Mouse (Mus musculus) hindbrain, embryonic 16.5 days (tissue): Measurements from ENCODE around the gene Lix1. TPM values are rescaled to one million over a fixed set of nuclear protein-coding genes. Genes with fewer than 3 reads are reported as not detected.
A peak's percentile ranks its signal among the peaks of the same experiment; 100 is the strongest.

Source experiments
- ATAC-seq: fragments of 200-750 bp; cut with Nextera tagmentation; 2 replicates; pipeline ENCODE4 v1.8.0; 2017; ENCODE audit warnings: moderate TSS enrichment, moderate library complexity
- H3K27ac ChIP-seq: fragments of 300-500 bp; sonication (generic); 2 replicates; pipeline ENCODE4 v1.5.1; 2014; ENCODE audit warnings: low read depth, mild to moderate bottlenecking, control low read depth, low read length, moderate library complexity
- H3K27me3 ChIP-seq: fragments of 300-500 bp; sonication (generic); replicated peaks from 2 replicates; pipeline ENCODE4 v1.6.1; 2014; ENCODE audit warnings: low read length; ENCODE audit not compliant: control insufficient read depth, insufficient read depth
- H3K36me3 ChIP-seq: fragments of 300-500 bp; sonication (generic); 2 replicates; pipeline ENCODE4 v1.6.1; 2014; ENCODE audit warnings: mild to moderate bottlenecking, low read length, moderate library complexity, mixed read lengths; ENCODE audit not compliant: control insufficient read depth, insufficient read depth
- H3K4me1 ChIP-seq: fragments of 300-500 bp; sonication (generic); 2 replicates; pipeline ENCODE4 v1.6.1; 2014; ENCODE audit warnings: low read depth, low read length; ENCODE audit not compliant: control insufficient read depth, insufficient read depth
- H3K4me2 ChIP-seq: fragments of 300-500 bp; sonication (generic); 2 replicates; pipeline ENCODE4 v1.6.1; 2014; ENCODE audit warnings: mild to moderate bottlenecking, low read length, control low read depth, moderate library complexity
- H3K4me3 ChIP-seq: fragments of 300-500 bp; sonication (generic); 2 replicates; pipeline ENCODE4 v1.5.1; 2014; ENCODE audit warnings: mild to moderate bottlenecking, low read length, control low read depth, moderate library complexity
- H3K9ac ChIP-seq: fragments of 300-500 bp; sonication (generic); 2 replicates; pipeline ENCODE4 v1.6.1; 2014; ENCODE audit warnings: low read depth, mild to moderate bottlenecking, control low read depth, low read length, moderate library complexity
- H3K9me3 ChIP-seq: fragments of 300-500 bp; sonication (generic); 2 replicates; pipeline ENCODE4 v1.6.1; 2014; ENCODE audit warnings: mild to moderate bottlenecking, low read length, moderate library complexity; ENCODE audit not compliant: control insufficient read depth
- WGBS: fragments of 180-500 bp; shearing (Covaris S2); extraction: QIAGEN DNeasy Blood & Tissue Kit; methylation state at CpG from one replicate; pipeline ENCODE4 v1.1.7; 2014; 5-methylcytosine and 5-hydroxymethylcytosine counted together
- polyA plus RNA-seq: library from polyadenylated mRNA; unstranded; fragments of >200 nt; fragmentation: Nextera tagmentation; extraction: Ambion mirVana; gene quantifications from 2 replicates; pipeline ENCODE4 v1.2.1, GENCODE M21; 2015

Lix1 gene
- polyA plus RNA-seq, 1 experiment from 2014 or later: 7.8 TPM

GRCm38 (mm10) chr17:17393300-17393699, 9.2 kb upstream of the Lix1 start:
- 86% methylated on average over 6 of the region's 6 CpGs for WGBS
- no peak overlapping the region for H3K4me2 ChIP-seq
- H3K36me3 ChIP-seq: peaks cover 19% of the 10 kb centered on the region

GRCm38 (mm10) chr17:17394336-17394735, 8.1 kb upstream of the Lix1 start:
- no peak overlapping the region for H3K27ac ChIP-seq
- ATAC-seq: peak; percentile 73
- H3K36me3 ChIP-seq: peaks cover 14% of the 10 kb centered on the region
- H3K9me3 ChIP-seq: no peaks in the 10 kb centered on the region
- H3K4me3 ChIP-seq: no peak overlapping the region
- no peaks in the 10 kb centered on the region for H3K4me1 ChIP-seq
- H3K27me3 ChIP-seq: no peaks in the 10 kb centered on the region
- 36% methylated on average over 4 of the region's 4 CpGs for WGBS
- H3K4me2 ChIP-seq: no peak overlapping the region
- no peak overlapping the region for H3K9ac ChIP-seq

More at GRCm38 (mm10) chr17:17393300-17393699, 9.2 kb upstream of the Lix1 start:
- ATAC-seq: no peak
- no peaks in the 10 kb centered on the region for H3K4me1 ChIP-seq
- H3K4me3 ChIP-seq: no peak overlapping the region
- no peak overlapping the region for H3K27ac ChIP-seq
- H3K9ac ChIP-seq: no peak overlapping the region
- H3K9me3 ChIP-seq: no peaks in the 10 kb centered on the region
- H3K27me3 ChIP-seq: no peaks in the 10 kb centered on the region

- Histone ChIP-seq H3K9ac (no peak overlapping the region), H3K36me3 (0 out of 2 replicates have a peak, but pooled peaks cover 3% of the 10 kb centered on the region), H3K27me3 (no peaks in the 10 kb centered on the region), H3K4me2 (no peak overlapping the region), H3K27ac (no peak overlapping the region), H3K4me1 (no peaks in the 10 kb centered on the region), H3K9me3 (no peaks in the 10 kb centered on the region), H3K4me3 (no peak overlapping the region)
- WGBS: 10% methylated on average over 1 of the region's 1 CpGs
- ATAC-seq: no peak
These were observed 5.6 kb upstream of the Lix1 start for GRCm38 (mm10) chr17:17396869-17397268.

- no peak overlapping the region for H3K9ac ChIP-seq
- 77% methylated on average over 2 of the region's 2 CpGs for WGBS
- H3K4me1 ChIP-seq: no peaks in the 10 kb centered on the region
- H3K27ac ChIP-seq: no peak overlapping the region
- H3K4me2 ChIP-seq: no peak overlapping the region
- H3K36me3 ChIP-seq: no peaks in the 10 kb centered on the region
- ATAC-seq: no peak
- H3K27me3 ChIP-seq: no peaks in the 10 kb centered on the region
- no peaks in the 10 kb centered on the region for H3K9me3 ChIP-seq
- H3K4me3 ChIP-seq: no peak overlapping the region
These were observed 3.8 kb upstream of the Lix1 start for GRCm38 (mm10) chr17:17398664-17399063.

- peak overlapping the region; percentile 52 for H3K4me2 ChIP-seq
- no peak overlapping the region; the same call in 1 of the 2 replicates for H3K9ac ChIP-seq
- WGBS: 29% methylated on average over 5 of the region's 5 CpGs
- ATAC-seq: no peak
- H3K27ac ChIP-seq: no peak overlapping the region
- H3K9me3 ChIP-seq: no peaks in the 10 kb centered on the region
- H3K27me3 ChIP-seq: no peaks in the 10 kb centered on the region
- H3K4me3 ChIP-seq: peak overlapping the region; percentile 27
- no peaks in the 10 kb centered on the region; the same call in 1 of the 2 replicates for H3K4me1 ChIP-seq
- no peaks in the 10 kb centered on the region for H3K36me3 ChIP-seq
These were observed 566 bp downstream of the Lix1 start for GRCm38 (mm10) chr17:17403038-17403437.

GRCm38 (mm10) chr17:17403578-17404112, 1.2 kb downstream of the Lix1 start:
- Histone ChIP-seq H3K27me3 (no peaks in the 10 kb centered on the region), H3K9me3 (no peaks in the 10 kb centered on the region), H3K36me3 (no peaks in the 10 kb centered on the region), H3K4me2 (peak overlapping the region; percentile 20), H3K27ac (no peak overlapping the region), H3K9ac (no peak overlapping the region), H3K4me3 (no peak overlapping the region), H3K4me1 (no peaks in the 10 kb centered on the region; the same call in 1 of the 2 replicates)
- ATAC-seq: no peak
- 39% methylated on average over 3 of the region's 3 CpGs for WGBS

GRCm38 (mm10) chr17:17404811-17405544, 2.5 kb downstream of the Lix1 start:
- Histone ChIP-seq H3K27ac (no peak overlapping the region), H3K4me1 (peaks cover 4% of the 10 kb centered on the region), H3K9me3 (no peaks in the 10 kb centered on the region), H3K27me3 (no peaks in the 10 kb centered on the region), H3K36me3 (no peaks in the 10 kb centered on the region), H3K4me2 (peak overlapping the region; percentile 11; the same call in 1 of the 2 replicates), H3K9ac (no peak overlapping the region), H3K4me3 (no peak overlapping the region)
- ATAC-seq: no peak
- WGBS: 38% methylated on average over 8 of the region's 8 CpGs

- Histone ChIP-seq H3K9ac (no peak overlapping the region), H3K9me3 (no peaks in the 10 kb centered on the region), H3K4me2 (no peak overlapping the region), H3K4me3 (no peak overlapping the region), H3K4me1 (peaks cover 4% of the 10 kb centered on the region), H3K36me3 (no peaks in the 10 kb centered on the region), H3K27ac (no peak overlapping the region), H3K27me3 (no peaks in the 10 kb centered on the region)
- no peak for ATAC-seq
- 45% methylated on average over 1 of the region's 1 CpGs for WGBS
These were observed 3.1 kb downstream of the Lix1 start for GRCm38 (mm10) chr17:17405606-17406005.

GRCm38 (mm10) chr17:17408137-17408536, 5.7 kb downstream of the Lix1 start:
- WGBS: 29% methylated on average over 6 of the region's 6 CpGs

More at GRCm38 (mm10) chr17:17408137-17408536, 5.7 kb downstream of the Lix1 start:
- peaks cover 4% of the 10 kb centered on the region for H3K4me1 ChIP-seq
- no peaks in the 10 kb centered on the region for H3K27me3 ChIP-seq
- no peak overlapping the region for H3K4me2 ChIP-seq
- no peak overlapping the region for H3K4me3 ChIP-seq
- no peak overlapping the region for H3K27ac ChIP-seq
- no peaks in the 10 kb centered on the region for H3K36me3 ChIP-seq
- H3K9me3 ChIP-seq: no peaks in the 10 kb centered on the region
- no peak for ATAC-seq
- H3K9ac ChIP-seq: no peak overlapping the region
